ENCODE assay signal across 8 mouse cellular contexts in the genomic region with DNA sequence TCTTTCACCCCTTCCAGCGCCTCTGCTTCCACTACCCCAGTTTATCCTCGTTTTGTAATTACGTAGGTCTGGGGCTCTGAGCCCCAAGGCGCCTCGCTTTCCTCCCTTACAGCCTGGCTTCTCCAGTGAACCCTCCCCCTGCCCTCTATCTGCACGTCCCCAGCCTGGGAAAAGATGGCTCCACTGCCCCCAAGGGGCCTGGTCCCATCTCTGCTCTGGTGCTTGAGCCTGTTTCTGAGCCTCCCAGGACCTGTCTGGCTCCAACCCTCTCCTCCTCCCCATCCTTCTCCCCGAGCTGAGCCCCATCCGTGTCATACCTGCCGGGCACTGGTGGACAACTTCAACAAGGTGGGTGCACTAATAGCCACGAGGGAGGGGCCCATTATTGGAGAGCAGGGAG. TPM values are rescaled to one million over a fixed set of nuclear protein-coding genes. Genes with fewer than 3 reads are reported as not detected.
DNase-seq lines count a peak whose midpoint lies in the region; ATAC-seq and TF ChIP-seq lines count a peak whose summit lies in the region.

No protein-coding gene starts in this region.

- no peak for TF ChIP-seq POLR2A in ES-Bruce4 (IDR thresholded peaks at IDR 0.05; ENCODE audit: insufficient read depth, low read length)

- intact Hi-C loops in heart, postnatal 10 days (cut with DNase I), result loop anchor here (1.0 kb wide), 1 partner anchor 48 kb away; a partner anchor contains a TSS

- H3K36me3 ChIP-seq in ES-Bruce4 (ENCODE audit: control insufficient read depth, insufficient read depth, low read length, poor library complexity, severe bottlenecking), result no peaks in the 10 kb centered on the region
- H3K36me3 ChIP-seq in liver, embryonic 16.5 days (ENCODE audit: control insufficient read depth, insufficient read depth), result no peaks in the 10 kb centered on the region

- 13% methylated on average over 10 of the region's 10 CpGs for WGBS in liver, embryonic 16.5 days (ENCODE audit: insufficient replicate concordance)

- peak overlapping the region; percentile 64 for H3K4me3 ChIP-seq in ES-Bruce4 (ENCODE audit: low read depth, low read length)
- H3K4me3 ChIP-seq in liver, embryonic 16.5 days (ENCODE audit: low read depth, low read length), result peak overlapping the region; percentile 74

- H3K4me1 ChIP-seq in ES-Bruce4 (ENCODE audit: control insufficient read depth, insufficient read depth, low read length), result peaks cover 8% of the 10 kb centered on the region
- peaks cover 28% of the 10 kb centered on the region for H3K4me1 ChIP-seq in liver, embryonic 16.5 days (ENCODE audit: control insufficient read depth, low read depth, low read length)

- peak overlapping the region; percentile 81 for H3K27ac ChIP-seq in ES-Bruce4 (ENCODE audit: insufficient read depth, low read length)
- H3K27ac ChIP-seq in liver, embryonic 16.5 days (ENCODE audit: low read length), result peak overlapping the region; percentile 53

- no peak for TF ChIP-seq EP300 in ES-Bruce4 (IDR thresholded peaks at IDR 0.05; ENCODE audit: insufficient read depth, low read depth, low read length)

- peak overlapping the region; percentile 98 for H3K4me2 ChIP-seq in liver, embryonic 16.5 days (ENCODE audit: low read depth, low read length)

- no peak for ATAC-seq in liver, embryonic 16.5 days (ENCODE audit: low read depth)

- peak; percentile 52 to 60 for DNase-seq in cerebellum, adult 18-20 months
- no peak for DNase-seq in cerebellum, adult 8-10 months
- peak; percentile 59 for DNase-seq in embryo, embryonic 11 days
- DNase-seq in heart, postnatal 10 days, result peak; percentile 29 to 41
- DNase-seq in retina, postnatal 1 day, result peak; percentile 66
- DNase-seq in natural killer cell, adult 2 months (ENCODE audit: low spot score in 2 of 2), result no peak

- no peak for TF ChIP-seq CTCF in ES-Bruce4 (IDR thresholded peaks at IDR 0.05; ENCODE audit: low read depth, low read length)

- H3K27me3 ChIP-seq in ES-Bruce4 (ENCODE audit: control insufficient read depth, insufficient read depth, low read length, poor library complexity, severe bottlenecking), result no peaks in the 10 kb centered on the region
- H3K27me3 ChIP-seq in liver, embryonic 16.5 days (ENCODE audit: control insufficient read depth, insufficient read depth, low read depth, low read length), result peaks cover 2% of the 10 kb centered on the region; the same call in 1 of the 2 replicates

- H3K9me3 ChIP-seq in ES-Bruce4 (replicated peaks; ENCODE audit: control insufficient read depth, insufficient read depth, low read length, poor library complexity, severe bottlenecking), result no peaks in the 10 kb centered on the region
- H3K9me3 ChIP-seq in liver, embryonic 16.5 days (replicated peaks; ENCODE audit: control insufficient read depth, low read length), result no peaks in the 10 kb centered on the region

- peak overlapping the region; percentile 70 for H3K9ac ChIP-seq in ES-Bruce4 (ENCODE audit: low read depth, poor library complexity, severe bottlenecking)
- H3K9ac ChIP-seq in liver, embryonic 16.5 days (ENCODE audit: low read depth, low read length), result peak overlapping the region; percentile 71

RNA-seq across cellular contexts. Expression of a gene that starts 0.6 kb away (rescaled TPM):
- polyA plus RNA-seq in ES-Bruce4 (2011; ENCODE audit: insufficient read depth, insufficient read length, low read depth, missing spikeins), result 23.2 and 30.7 TPM in 2 replicates
- total RNA-seq in heart, postnatal 10 days (2021), result 10 to 100 TPM; 38.9 to 41.6 TPM
- polyA plus RNA-seq in liver, embryonic 16.5 days (2015; fragmentation: Nextera tagmentation; extraction: Ambion mirVana), result 6.9 and 7.3 TPM in 2 replicates

RNA-seq across cellular contexts. Expression of a gene that starts 12.5 kb away (rescaled TPM):
- polyA plus RNA-seq in ES-Bruce4 (2011; ENCODE audit: insufficient read depth, insufficient read length, low read depth, missing spikeins), result 3.3 TPM in 2 replicates
- 10 to 100 TPM in 1 of 2 experiments, 1 to 10 TPM in 1; 8.9 to 11.3 TPM for total RNA-seq in heart, postnatal 10 days (2021)
- polyA plus RNA-seq in liver, embryonic 16.5 days (2015; fragmentation: Nextera tagmentation; extraction: Ambion mirVana), result 9.5 and 11.9 TPM in 2 replicates

RNA-seq across cellular contexts. Expression of a gene that starts 18.0 kb away (rescaled TPM):
- polyA plus RNA-seq in ES-Bruce4 (2011; ENCODE audit: insufficient read depth, insufficient read length, low read depth, missing spikeins), result 0.51 TPM in 1 of 2 replicates, not detected in the other
- not detected for total RNA-seq in heart, postnatal 10 days (2021)
- 0.05 TPM in 1 of 2 replicates, not detected in the other for polyA plus RNA-seq in liver, embryonic 16.5 days (2015; fragmentation: Nextera tagmentation; extraction: Ambion mirVana)

RNA-seq across cellular contexts. Expression of a gene that starts 25.4 kb away (rescaled TPM):
- 3.1 and 4.9 TPM in 2 replicates for polyA plus RNA-seq in ES-Bruce4 (2011; ENCODE audit: insufficient read depth, insufficient read length, low read depth, missing spikeins)
- 1 to 10 TPM; 1.1 to 1.2 TPM for total RNA-seq in heart, postnatal 10 days (2021)
- polyA plus RNA-seq in liver, embryonic 16.5 days (2015; fragmentation: Nextera tagmentation; extraction: Ambion mirVana), result 0.19 and 0.33 TPM in 2 replicates

RNA-seq across cellular contexts. Expression of a gene that starts 41.4 kb away (rescaled TPM):
- polyA plus RNA-seq in ES-Bruce4 (2011; ENCODE audit: insufficient read depth, insufficient read length, low read depth, missing spikeins), result 30.0 and 34.3 TPM in 2 replicates
- 10 to 100 TPM; 26.8 to 28.2 TPM for total RNA-seq in heart, postnatal 10 days (2021)
- polyA plus RNA-seq in liver, embryonic 16.5 days (2015; fragmentation: Nextera tagmentation; extraction: Ambion mirVana), result 30.1 and 30.9 TPM in 2 replicates

Comparison
In these comparisons a context has a peak if more than half of its experiments do, and no peak if none do; other contexts are left out.
1. DNase-seq: peak in cerebellum, adult 18-20 months (2 of 2), embryo, embryonic 11 days (single experiment), heart, postnatal 10 days (2 of 2) and retina, postnatal 1 day (single experiment); none in cerebellum, adult 8-10 months (single experiment) and natural killer cell, adult 2 months (0 of 2).